Mouse (Mus musculus) limb, embryonic 14.5 days (tissue): ENCODE measurements around the gene Cacna1g. TPM values are rescaled to one million over a fixed set of nuclear protein-coding genes. Genes with fewer than 3 reads are reported as not detected.

Source experiments
- ATAC-seq: fragments of 200-750 bp; cut with Nextera tagmentation; 2 replicates; pipeline ENCODE4 v1.8.0; 2017; ENCODE audit warnings: low read depth, moderate number of reproducible peaks, moderate TSS enrichment; ENCODE audit not compliant: low FRiP score
- DNase-seq: peaks from one replicate; pipeline ENCODE4 v3.0.0-alpha.2; 2015; ENCODE audit warnings: low spot score
- H3K27ac ChIP-seq: fragments of 300-500 bp; sonication (generic); replicated peaks from 2 replicates; pipeline ENCODE4 v1.5.1; 2014; ENCODE audit warnings: low read depth, mild to moderate bottlenecking, low read length, moderate library complexity, mixed read lengths
- H3K27me3 ChIP-seq: fragments of 300-500 bp; sonication (generic); 2 replicates; pipeline ENCODE4 v1.6.1; 2014; ENCODE audit warnings: low read length, mixed read lengths; ENCODE audit not compliant: control insufficient read depth, insufficient read depth
- H3K36me3 ChIP-seq: fragments of 300-500 bp; sonication (generic); 2 replicates; pipeline ENCODE4 v1.6.1; 2014; ENCODE audit warnings: mild to moderate bottlenecking, low read length, moderate library complexity, mixed read lengths; ENCODE audit not compliant: control insufficient read depth, insufficient read depth
- H3K4me1 ChIP-seq: fragments of 300-500 bp; sonication (generic); 2 replicates; pipeline ENCODE4 v1.6.1; 2014; ENCODE audit warnings: antibody characterized with exemption, low read length, mixed read lengths; ENCODE audit not compliant: control insufficient read depth, insufficient read depth
- H3K4me2 ChIP-seq: fragments of 300-500 bp; sonication (generic); replicated peaks from 2 replicates; pipeline ENCODE4 v1.6.1; 2014; ENCODE audit warnings: low read depth, mild to moderate bottlenecking, low read length, moderate library complexity; ENCODE audit not compliant: severe bottlenecking
- H3K4me3 ChIP-seq: fragments of 300-500 bp; sonication (generic); replicated peaks from 2 replicates; pipeline ENCODE4 v1.5.1; 2014; ENCODE audit warnings: low read length
- H3K9ac ChIP-seq: fragments of 300-500 bp; sonication (generic); 2 replicates; pipeline ENCODE4 v1.6.1; 2014; ENCODE audit warnings: mild to moderate bottlenecking, low read depth, low read length, moderate library complexity; ENCODE audit not compliant: severe bottlenecking
- H3K9me3 ChIP-seq: fragments of 300-500 bp; sonication (generic); 2 replicates; pipeline ENCODE4 v1.6.1; 2016; ENCODE audit warnings: low read length; ENCODE audit not compliant: control insufficient read depth
- POLR2A ChIP-seq: fragments of 200-500 bp; IDR thresholded peaks from 2 replicates; pipeline ENCODE4 v1.8.0; 2012; ENCODE audit warnings: inconsistent platforms, mild to moderate bottlenecking, moderate library complexity, borderline replicate concordance; ENCODE audit not compliant: insufficient read depth, insufficient read length; ENCODE audit errors: extremely low read depth
- WGBS: fragments of 180-500 bp; shearing (Covaris S2); extraction: QIAGEN DNeasy Blood & Tissue Kit; methylation state at CpG from one replicate; pipeline ENCODE4 v1.1.7; 2014; 5-methylcytosine and 5-hydroxymethylcytosine counted together
- polyA plus RNA-seq, 2 experiments: library from polyadenylated mRNA; depleted of rRNA in 1 of 2; stranded (reverse) in 1 of 2; unstranded in 1 of 2; fragments of >200 nt; fragmentation: Nextera tagmentation in 1 of 2; extraction: Ambion mirVana in 1 of 2; gene quantifications; 2 replicates each; pipeline versions ENCODE4 v1.2.1 to v1.2.3; 2012 to 2014

Cacna1g gene
- polyA plus RNA-seq, 2 experiments, result 49.0 to 449 TPM

DNA sequence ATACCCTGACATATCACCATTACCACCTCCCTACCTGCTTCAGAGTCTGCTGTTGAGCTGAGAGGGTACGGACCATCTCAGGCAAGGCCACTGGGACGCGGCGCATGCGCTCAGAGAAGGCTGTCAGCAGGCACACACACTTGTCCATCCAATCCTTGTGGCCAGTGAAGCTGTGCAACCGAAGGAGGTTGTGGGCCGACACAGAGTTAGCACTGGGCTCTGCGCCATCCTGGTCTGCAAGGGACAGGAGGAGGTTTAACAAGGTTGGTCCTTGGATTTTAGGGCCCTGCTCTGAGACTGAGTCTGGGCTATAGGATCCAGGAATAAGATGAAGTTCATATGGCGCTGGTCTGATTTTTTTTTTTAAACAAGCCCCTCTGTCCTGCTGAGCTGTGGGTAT is 6.4 kb upstream of the Cacna1g start:
- Histone ChIP-seq H3K4me2 (no peak overlapping the region), H3K9ac (no peak overlapping the region), H3K9me3 (no peaks in the 10 kb centered on the region), H3K4me3 (no peak overlapping the region), H3K27ac (no peak overlapping the region), H3K4me1 (no peaks in the 10 kb centered on the region; the same call in 1 of the 2 replicates), H3K27me3 (no peaks in the 10 kb centered on the region), H3K36me3 (no peaks in the 10 kb centered on the region)
- DNase-seq (no peak), ATAC-seq (no peak)
- no peak for TF ChIP-seq POLR2A
- WGBS, result 79% methylated on average over 9 of the region's 9 CpGs

DNA sequence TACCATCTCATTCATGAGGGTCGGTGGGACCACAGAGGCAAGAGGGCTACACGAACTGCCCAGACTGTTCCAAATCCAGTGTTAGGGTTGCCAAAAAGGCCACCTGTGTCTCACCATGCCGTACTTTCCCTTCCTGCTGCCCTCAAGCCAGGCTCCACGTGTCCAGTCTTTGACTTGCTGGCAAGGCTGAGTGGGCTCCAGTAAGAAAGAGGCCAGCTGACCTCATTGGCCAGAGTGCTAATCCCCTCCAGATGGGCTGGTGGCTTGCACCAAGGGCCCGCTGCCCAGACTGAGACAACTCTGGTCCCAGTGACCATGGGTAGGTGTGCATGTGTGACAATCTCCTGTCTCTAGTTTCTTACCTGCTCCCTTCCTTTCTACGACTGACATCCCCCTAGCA is 3.7 kb upstream of the Cacna1g start:
- no peak overlapping the region for H3K4me2 ChIP-seq
- H3K4me1 ChIP-seq, result peaks cover 9% of the 10 kb centered on the region

DNA sequence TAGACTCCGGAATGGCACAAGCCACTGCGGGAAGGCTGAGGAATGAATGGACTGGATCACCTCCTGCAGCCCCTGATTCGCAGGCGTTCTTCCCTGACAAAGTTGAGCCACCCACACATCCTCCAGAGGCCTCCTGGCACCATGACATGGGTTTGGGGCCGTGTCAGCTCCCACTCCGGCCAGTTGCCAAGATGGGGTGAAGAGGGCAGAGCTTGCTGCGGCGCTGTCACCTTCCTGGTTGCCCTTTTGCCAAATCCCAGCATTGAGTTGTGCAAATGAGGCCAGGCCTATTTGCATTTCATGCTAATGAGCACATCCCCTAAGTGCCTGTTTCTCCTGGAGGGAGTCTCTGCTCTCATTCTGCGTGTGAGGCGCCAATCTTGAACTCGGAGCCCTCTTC is 1.7 kb upstream of the Cacna1g start:
- Histone ChIP-seq H3K4me1 (peaks cover 16% of the 10 kb centered on the region), H3K36me3 (no peaks in the 10 kb centered on the region), H3K27me3 (no peaks in the 10 kb centered on the region), H3K9ac (no peak overlapping the region), H3K4me3 (no peak overlapping the region), H3K9me3 (no peaks in the 10 kb centered on the region), H3K27ac (no peak overlapping the region), H3K4me2 (no peak overlapping the region)
- DNase-seq, result no peak
- no peak for ATAC-seq
- 27% methylated on average over 11 of the region's 11 CpGs for WGBS
- TF ChIP-seq POLR2A, result no peak

More for the DNA sequence above, 3.7 kb upstream of the Cacna1g start:
- Histone ChIP-seq H3K36me3 (no peaks in the 10 kb centered on the region), H3K27ac (no peak overlapping the region), H3K4me3 (no peak overlapping the region), H3K9me3 (no peaks in the 10 kb centered on the region), H3K9ac (no peak overlapping the region), H3K27me3 (no peaks in the 10 kb centered on the region)
- 45% methylated on average over 6 of the region's 6 CpGs for WGBS
- TF ChIP-seq POLR2A, result no peak
- DNase-seq (no peak), ATAC-seq (no peak)

DNA sequence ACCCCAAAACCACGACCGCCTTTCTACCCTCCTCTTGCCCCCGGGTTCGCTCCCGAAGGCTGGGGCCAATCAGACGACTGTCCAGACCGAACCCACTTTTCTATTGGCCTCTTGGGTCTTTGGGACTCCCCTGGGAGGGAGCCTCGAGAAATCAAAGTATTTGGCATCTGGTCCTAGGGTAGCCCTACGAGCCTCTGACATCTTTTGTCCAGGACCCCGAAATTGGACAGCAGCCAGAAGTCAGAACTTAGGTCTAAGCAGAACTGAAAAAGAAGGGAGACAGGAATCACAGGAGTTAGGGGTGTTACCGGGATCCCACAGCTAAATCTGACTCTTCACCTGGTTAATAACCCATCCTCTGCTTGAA is 529 bp upstream of the Cacna1g start:
- Histone ChIP-seq H3K4me2 (peak overlapping the region; percentile 64), H3K4me3 (peak overlapping the region; percentile 96), H3K27ac (peak overlapping the region; percentile 96; the same call in 1 of the 2 replicates), H3K4me1 (peaks cover 26% of the 10 kb centered on the region), H3K9me3 (no peaks in the 10 kb centered on the region), H3K9ac (peak overlapping the region; percentile 95; the same call in 1 of the 2 replicates), H3K36me3 (no peaks in the 10 kb centered on the region), H3K27me3 (no peaks in the 10 kb centered on the region)
- ATAC-seq (no peak), DNase-seq (no peak)
- under 1% methylated on average over 11 of the region's 11 CpGs for WGBS
- no peak for TF ChIP-seq POLR2A

DNA sequence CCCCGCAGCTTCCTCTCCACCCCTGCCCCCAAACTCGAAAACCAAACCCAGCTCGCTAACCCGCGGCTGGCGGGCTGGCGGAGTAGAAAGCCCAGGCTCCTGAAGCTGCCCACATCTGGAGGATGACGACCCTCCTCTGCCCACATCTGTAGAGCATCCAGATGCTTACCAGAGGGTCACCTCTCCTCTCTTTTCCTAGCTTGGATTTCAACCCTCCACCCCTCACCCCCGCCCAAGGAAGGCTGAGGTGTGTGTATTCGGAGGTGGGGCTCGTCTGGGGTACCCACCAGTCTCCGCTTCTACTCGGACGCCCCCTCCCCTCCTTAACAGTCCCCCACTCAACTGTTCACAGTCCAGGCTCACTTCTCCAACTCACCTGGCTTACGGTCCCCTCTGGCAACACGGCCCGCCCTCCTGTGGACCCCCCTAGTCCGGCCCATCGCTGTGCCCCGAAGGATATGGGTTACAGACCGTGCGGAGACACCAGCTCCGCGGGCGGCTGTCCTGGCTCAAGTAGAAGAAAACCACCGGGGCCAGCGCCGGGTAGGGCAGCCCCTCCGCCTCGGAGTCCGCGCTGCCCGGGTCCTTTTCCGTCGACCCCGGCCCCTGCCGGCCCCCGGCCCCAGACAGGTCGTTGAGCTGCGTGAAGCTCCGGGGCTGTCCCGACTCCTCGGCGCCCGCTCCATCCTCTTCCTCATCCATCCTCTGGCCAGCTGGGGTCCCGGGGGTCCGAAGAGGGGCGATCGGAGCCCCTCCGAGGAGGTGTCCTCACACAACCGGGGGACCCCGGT is 887 bp downstream of the Cacna1g start:
- no peaks in the 10 kb centered on the region for H3K9me3 ChIP-seq
- 2% methylated on average over 39 of the region's 52 CpGs for WGBS
- peak overlapping the region; percentile 96 for H3K4me3 ChIP-seq
- DNase-seq (no peak), ATAC-seq (no peak)
- H3K27me3 ChIP-seq, result no peaks in the 10 kb centered on the region
- H3K4me1 ChIP-seq, result peaks cover 41% of the 10 kb centered on the region
- no peaks in the 10 kb centered on the region for H3K36me3 ChIP-seq
- peak overlapping the region; percentile 95 for H3K9ac ChIP-seq
- peak overlapping the region; percentile 64 for H3K4me2 ChIP-seq
- peak overlapping the region; percentile 96 for H3K27ac ChIP-seq
- TF ChIP-seq POLR2A, result no peak
